Mouse (Mus musculus) heart, postnatal 4 days (tissue): ENCODE data around the gene Hoxb5. TPM values are rescaled to one million over a fixed set of nuclear protein-coding genes. Genes with fewer than 3 reads are reported as not detected.

Source experiments
- DNase-seq: peaks from one replicate; pipeline ENCODE4 v3.0.0; 2021
- total RNA-seq, 2 experiments: library from RNA; stranded (reverse); gene quantifications; 2 replicates each; pipeline ENCODE4 v1.2.3; 2021

Hoxb5 gene
- total RNA-seq, 2 experiments from 2014 or later: 0.32 TPM; not detected in 1

DNA sequence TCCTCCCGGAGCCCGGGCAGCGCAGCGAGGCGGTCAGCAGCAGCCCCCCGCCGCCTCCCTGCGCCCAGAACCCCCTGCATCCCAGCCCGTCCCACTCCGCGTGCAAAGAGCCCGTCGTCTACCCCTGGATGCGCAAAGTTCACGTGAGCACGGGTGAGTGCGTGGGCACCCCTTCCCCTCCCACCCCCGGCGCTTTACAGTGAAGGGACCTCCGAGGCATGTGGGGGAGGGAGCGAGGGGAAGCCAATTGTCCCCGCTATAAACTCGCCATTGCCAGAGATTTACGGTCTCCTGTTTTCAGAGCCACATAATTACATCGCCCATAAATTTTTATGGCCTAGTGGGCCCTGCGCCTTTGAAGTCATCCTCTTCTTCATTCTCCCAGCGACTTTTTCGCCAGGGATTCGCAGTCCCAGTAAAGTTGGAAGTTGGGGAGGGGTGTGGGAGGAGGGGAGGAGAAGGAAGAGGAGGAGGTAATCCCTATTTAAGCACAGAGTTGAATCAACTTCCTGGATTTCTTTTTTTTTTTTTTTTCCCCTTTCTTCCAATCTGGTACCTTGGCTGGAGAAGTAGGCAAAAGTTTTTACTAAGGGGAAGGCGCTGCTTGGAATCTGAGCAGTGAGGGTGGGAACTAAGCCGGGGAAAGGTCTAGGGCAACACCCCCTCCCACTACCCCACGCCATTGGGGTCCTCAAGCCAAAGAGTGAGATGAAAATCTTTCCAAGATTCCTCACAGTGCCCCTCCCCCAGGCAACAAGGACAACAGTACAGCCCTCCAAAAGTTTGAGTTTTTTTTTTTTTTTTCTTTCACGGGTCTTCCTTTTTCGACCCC is 16.2 kb downstream of the Hoxb5 start:
- DNase-seq: no peak

DNA sequence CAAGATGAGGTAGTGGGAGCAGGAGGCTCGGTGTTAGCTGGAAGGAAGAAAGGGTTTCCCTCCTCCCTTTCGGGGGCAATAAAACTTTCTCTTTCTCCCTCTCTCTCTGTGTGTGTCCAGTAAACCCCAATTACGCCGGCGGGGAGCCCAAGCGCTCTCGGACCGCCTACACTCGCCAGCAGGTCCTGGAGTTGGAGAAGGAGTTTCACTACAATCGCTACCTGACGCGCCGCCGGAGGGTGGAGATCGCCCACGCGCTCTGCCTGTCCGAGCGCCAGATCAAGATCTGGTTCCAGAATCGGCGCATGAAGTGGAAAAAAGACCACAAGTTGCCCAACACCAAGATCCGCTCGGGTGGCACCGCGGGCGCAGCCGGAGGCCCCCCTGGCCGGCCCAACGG is 16.8 kb downstream of the Hoxb5 start:
- no peak for DNase-seq

DNA sequence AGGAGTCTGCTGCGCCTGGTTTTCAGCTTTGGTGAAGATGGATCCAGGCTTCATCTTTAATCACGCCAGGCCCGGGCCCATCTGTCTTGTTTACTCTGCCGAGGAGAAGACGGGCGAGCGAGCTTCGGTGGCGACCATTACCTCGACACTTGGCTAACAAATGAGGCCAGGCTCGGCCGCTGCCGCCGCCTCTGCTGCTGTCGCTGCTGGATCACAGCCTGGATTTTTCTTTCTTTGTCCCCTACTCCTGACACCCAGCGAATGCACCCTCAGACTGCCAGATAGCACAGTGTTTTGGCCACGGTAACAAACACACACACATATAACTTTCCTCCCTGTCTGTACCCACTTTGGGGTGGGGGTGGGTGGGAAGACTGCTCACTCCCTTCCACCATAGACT is 17.6 kb downstream of the Hoxb5 start:
- no peak for DNase-seq

DNA sequence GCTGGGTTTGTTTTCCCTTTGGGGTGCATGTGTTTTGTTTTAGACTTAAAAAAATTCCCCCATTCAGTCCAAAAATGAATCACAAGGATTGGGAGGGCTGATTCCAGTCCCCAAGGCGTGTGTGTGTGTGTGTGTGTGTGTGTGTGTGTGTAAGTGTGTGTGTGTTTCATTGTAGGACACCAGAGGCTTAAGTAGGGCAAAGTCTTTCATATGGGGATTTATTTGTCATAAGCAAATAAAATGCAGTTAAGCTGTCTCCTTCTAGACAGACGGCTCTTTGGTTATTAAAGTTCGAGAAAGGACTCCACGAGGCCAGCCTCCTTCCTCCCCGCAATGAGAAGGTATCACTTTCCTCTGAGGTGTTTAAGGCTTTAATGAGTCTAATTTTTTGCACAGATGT is 18.7 kb downstream of the Hoxb5 start:
- DNase-seq: no peak

DNA sequence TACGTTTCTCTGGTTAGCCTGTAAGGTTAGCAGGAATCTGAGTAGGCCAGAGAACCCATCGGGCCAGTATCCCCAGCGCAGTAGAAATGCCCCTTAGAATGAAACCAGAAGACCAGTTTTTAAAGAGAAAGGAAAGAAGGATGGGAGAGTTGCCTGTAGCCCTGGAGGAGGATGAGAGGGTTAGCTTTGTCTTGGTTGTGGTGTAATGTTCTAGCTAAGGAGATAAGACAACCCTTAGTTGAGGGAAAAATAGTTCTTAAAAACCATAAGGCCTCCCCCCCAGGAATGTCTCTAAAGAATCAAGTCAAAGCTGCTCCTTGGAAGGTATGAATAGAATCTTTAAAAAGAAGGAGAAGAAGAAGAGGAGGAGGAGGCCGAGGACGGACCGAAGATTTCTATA is 19.6 kb downstream of the Hoxb5 start:
- DNase-seq: no peak

DNA sequence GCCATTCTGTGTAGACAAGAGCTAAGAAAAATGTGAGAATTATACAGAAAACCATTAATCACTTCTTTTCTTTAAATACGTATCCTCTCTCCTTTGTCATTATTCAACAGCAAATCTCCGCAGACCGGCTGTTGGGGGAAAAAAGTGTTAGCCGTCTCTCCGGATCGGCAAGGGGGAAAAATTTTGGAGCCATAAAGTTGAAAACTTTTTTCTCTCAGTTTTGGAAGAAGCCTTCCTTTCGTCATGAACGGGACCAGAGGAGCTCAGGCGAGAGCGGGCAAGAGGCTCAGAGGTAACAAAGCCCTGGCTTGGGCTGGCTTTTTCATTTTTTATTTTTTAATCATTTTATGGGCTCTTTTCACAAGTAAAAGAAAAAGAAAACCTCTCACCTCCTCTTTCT is 20.0 kb downstream of the Hoxb5 start, which contains the start of gene Hoxb3:
Gene Hoxb3 (plus strand): TSS at position 173 of the 400 bp plus-strand sequence.
- DNase-seq: no peak

DNA sequence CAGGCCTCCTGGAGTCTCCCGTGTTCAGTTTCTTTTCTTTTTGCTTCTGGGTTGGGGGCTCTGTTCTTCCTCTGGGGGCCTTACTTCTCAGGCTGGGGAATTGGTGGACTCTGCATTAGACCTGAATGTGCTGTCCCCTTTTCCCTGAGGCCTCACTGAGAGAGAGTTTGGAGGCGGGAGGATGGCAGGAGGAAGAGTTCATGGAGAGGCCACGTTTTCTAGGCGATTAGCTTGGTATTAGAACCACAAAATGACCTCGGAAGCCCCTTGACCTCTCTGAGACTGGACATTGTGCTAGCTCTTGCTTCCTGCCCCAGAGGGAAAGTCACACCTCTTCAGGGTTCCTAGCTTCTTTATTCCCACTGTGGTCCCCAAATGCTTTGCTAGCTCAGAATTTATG is 21.0 kb downstream of the Hoxb5 start:
- DNase-seq: no peak

DNA sequence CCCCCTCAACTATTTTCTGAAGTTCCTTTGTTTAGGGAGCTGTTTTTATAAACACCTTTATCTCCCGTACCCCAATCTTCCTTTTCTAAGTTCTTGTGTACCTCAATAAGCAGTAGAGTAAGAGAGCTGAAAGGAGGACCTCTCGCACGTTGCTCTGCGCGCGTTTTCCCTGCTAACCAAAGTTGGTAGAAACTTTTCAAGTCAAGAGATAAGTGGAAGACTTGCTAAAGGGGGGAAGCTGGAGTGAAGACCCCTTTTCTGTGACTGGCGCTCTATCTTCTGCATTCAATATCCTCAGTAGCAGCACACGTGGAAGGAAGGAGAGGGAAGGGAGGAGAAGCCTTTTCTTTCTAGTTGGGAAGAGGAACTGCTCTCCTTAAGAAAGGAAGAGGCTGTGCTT is 21.8 kb downstream of the Hoxb5 start:
- no peak for DNase-seq

DNA sequence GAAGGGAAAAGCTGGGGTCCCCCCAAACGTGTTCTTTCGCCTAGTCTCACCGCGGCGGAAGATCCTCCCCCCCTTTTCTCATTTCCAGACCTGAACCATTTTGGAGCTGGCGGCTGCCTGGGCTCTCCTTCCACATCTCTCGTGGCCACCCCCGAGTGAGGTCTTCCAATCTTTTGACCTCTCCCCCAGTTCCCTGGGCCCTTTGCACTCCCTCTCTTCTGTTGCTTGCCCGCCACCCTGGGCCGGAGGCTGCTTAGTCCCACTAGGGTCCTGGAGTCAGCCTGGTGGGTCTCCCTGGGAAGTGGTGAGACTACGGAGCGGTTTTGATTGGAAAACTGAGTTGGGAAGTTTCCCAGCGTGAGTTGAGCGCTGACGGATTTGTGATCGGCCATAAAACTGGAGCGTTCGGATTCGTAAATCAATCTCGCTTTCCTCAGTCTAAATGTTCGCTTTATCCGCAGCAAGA is 22.6 kb downstream of the Hoxb5 start:
- no peak for DNase-seq

DNA sequence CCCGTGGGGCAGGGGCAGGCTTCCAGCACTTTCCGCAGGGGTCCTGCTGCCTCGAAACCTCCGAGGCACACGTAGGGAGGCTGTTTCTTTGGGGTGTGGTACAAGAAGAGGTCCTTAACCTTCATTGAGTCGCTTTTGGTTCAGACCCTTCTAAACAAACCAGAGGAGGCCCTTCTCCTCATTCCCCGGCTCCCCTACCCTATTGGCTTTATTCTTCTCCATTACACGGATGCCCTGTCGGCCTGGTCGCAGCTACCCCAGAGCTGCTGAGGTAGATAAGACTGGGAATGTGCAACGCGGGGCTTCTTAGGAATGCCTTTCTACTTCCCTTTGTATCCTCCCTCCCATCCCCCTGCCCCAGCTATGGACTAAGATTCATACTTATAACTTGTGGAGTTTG is 23.6 kb downstream of the Hoxb5 start:
- no peak for DNase-seq

DNA sequence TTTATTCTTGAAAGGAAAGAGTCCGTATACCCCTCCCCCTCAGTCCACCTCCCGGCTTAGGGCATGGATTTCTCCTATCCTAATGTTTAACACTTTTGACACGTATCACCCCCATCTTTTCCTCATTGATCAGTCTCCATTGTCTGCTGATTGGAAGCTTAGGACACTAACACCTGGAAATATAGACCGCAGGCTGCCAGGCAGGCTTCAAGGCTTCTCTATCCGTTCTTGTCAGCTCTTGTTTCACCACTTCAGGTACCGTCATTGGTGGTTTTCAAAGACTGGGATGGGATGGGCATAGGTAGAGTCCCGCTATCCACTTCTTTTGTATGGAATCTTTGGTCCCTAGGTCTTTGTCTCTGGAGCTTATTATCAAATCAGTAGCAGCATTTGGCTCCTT is 24.0 kb downstream of the Hoxb5 start:
- no peak for DNase-seq

DNA sequence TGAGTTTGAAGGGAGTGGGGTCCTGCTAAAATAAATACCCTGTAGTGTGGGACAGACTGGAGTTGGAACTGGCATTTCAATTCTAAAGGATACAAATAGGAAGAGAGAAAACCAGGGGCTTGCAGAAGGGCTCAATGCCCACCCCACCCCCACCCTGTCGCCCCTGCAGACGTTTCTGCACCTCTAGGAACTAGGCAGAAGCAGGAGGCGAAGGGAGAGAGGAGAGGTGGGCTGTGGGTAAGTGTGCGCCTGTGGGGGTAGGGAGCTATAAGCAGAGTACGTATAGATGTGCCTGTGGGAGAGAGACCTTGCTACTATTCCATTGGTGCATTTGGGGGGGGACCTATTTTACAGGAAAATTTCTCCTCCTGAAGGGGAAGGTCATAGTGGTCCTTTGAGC is 24.6 kb downstream of the Hoxb5 start:
- no peak for DNase-seq

DNA sequence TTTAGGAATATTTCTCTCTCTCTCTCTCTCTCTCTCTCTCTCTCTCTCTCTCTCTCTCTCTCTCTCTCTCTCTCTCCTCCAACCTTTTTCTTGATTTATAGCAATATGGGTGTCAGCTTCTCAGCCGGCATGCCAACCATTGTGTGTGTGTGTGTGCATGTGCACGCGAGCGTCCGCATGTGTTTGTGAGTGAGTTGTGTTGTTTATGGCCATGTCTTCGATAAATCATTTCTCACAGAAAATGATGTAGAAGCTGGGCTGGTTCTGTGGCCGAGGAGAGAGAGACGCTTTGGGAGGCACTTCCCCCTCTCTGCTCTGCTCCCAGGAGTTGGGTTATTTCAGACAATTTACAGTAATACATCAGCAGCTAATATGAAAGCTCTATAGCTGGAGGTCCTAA is 25.5 kb downstream of the Hoxb5 start:
- no peak for DNase-seq

DNA sequence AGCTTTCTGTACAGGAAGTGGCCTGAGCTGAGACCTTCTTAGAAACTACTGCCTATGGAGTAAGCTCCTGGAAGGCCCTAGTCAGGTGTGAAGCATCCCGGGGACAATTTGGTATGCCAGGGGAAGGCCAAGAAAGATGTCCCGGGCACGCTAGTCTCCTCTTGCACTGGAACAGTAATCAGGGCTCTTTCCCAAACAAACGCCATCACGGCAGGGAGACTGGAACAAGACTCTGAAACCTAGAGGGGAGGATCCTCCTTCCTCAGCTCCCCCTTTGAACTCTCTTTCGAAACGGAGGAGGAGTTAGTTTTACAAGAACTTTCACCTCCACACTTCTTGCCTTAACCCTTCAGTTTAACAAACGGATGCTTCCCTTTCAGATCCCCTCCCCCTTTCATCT is 29.0 kb downstream of the Hoxb5 start:
- no peak for DNase-seq

DNA sequence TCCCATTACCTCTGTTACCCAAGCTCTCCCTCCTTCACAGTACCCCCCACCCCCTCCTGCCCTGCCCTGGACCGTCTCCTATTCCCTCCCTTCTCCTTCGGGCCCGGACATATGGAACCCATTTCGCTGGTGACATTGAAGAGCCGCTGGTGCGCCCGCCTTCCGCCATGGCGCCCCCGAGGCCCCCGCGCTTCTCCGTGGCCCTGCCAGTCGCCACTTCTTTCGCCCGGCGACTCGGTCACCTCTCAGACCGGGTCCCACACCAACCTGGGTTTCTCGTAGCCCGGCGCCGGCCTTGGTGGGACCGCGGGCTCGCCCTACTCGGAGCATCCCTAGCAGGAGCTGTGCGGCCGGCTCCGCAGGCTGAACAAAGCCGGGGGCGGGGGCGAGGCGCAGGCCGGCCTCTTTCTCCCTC is 29.5 kb downstream of the Hoxb5 start:
- no peak for DNase-seq

DNA sequence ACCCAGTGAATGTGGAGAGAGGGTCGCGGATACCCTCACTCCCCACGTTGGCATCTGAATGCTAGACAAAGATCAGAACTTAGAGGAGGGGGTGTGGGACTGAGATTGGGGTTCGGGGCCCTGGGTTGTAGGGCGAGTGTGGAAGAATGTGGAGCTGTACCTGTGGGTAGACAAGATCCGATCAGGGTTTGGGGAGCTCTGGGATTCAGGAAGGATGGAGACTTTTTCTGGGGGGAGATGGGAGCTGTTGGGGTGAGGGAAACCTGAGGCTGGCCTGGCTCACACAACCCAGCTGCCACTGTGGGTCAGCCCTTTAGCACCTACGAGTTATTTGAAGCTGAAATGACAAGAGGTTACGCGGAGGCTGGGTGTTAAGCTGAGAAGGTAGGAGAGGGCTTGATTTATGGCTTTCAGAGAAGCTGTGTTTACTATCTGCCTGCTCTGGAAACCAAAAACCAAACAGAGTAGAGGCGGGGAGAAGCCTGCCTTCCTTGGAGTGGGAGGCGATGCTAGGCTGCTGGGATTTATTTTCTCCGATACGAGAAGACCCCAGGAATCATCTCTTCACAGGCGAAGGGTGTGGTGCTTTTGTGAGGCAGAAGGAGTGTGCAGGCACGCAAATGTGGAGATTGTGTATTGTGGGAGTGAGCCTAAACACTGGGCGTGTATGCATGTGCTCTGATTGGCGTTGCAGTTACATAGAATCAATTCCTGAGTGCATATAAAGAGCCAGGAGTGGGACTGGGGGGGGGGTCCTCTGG is 30.3 kb downstream of the Hoxb5 start:
- DNase-seq: no peak

DNA sequence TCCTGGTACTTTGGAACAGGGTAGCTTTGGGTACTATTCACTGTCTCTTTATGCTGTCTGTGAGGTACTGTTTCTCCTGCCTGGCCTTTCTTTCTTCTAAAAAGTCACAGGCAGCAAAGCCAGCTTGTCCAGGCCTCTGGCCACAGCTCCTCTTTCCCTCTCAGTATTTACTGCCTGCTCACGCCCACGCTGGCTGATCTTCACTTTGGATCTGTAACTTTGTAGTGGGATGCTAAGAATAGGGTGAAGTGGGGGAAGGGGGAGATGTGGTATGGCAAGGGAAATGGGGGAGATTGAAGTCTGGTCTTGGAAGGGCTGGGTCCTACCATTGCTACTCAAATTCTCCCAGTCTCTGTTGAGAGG is 30.8 kb downstream of the Hoxb5 start:
- no peak for DNase-seq

DNA sequence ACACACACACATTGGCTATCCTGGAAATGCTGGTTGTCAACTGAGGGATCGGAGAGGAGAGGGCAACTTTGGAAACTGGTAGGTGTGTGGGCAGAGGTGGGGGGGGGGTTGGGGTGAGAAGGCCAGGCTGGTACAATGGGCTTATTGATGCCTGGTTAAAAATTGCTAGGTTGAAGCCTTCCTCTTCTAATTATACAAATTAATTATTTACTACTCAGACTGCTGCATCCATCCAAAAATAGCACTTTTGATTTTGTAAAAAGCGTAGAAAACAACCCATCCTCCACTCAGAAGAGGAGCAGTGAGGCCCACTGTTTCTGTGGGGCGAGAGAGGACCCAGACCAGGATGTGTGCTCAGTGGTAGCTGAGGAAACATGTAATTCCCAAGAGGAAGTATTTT is 31.9 kb downstream of the Hoxb5 start:
- no peak for DNase-seq

DNA sequence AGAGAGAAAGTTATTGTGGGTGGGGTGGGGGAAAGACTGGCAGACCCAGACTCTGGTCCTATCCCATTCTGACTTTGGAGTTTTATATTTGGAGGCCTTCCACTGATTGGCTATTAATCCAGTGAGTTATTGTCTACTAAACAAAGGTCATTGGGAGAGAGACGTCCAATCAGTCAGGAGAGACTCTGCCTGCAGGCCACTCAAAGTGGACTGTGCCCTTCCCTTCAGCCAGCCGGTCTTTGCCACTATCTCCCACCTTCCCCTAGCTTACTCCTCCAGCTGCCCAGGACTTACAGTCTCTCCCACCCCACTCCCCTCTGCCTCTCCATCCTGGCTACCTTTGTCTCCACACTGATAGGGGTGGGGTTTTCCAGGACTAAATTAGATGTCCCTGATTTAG is 33.5 kb downstream of the Hoxb5 start:
- DNase-seq: no peak

DNA sequence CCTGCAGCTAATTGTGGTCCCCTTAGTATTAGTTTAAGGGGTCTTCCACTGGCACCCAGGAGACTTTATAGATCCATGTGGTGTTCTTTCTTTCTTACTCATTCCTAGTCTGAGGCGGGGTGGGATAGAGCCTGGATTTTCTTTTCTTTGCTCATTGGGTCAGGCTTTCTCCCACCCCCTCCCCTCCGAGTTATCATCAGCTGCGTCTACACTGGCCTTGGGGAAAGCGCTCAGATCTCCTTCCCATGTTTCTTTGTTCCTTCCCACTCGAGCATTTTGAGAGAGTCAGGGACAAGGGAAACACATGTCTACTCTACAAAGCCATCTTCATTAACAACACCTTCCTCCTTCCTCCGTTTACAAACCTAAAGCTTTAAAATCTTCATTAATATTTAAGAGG is 33.9 kb downstream of the Hoxb5 start:
- no peak for DNase-seq

DNA sequence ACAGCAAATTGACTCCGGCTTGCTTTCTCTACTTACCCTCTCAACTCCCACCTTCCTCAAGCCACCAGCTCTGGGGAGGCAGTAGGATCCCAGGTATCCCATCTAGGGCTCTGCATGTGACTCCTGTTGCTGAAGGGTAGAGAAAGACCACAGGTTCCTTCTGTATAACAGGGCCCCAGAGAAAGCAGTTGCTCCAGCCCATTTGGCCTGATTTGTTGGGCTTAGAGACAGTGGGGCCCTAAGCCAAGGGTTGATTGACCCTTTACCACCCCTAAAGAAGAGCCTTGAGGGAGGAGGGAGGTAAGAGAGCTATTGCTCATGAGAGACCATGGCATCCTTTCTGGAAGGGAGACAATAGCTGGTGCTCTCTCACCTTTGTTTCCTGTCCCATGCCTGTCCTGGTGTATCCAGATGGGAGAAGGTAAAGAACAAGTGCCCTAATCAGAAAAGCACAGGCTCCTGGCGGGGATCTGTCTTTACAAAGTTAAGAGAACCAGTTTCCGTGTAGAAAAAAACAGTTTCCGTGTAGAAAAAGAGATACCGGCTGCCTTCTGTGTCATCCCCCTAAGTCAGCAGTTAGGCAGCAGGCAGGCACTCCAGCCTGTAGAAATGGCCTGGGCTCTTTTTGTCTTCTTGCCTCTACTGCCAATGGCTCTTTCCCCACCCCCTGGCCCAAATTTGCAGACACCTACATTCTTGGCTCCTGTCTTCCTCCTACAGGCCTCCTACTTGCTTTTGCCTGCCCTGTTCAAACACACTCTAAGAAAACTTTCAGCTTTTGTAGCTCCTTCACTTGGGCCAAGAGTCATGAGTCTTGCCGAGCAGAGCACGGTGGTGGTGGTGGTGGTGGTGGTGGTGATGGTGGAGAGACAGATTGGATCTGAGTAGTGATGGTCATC is 36.1 kb downstream of the Hoxb5 start:
- DNase-seq: no peak

DNA sequence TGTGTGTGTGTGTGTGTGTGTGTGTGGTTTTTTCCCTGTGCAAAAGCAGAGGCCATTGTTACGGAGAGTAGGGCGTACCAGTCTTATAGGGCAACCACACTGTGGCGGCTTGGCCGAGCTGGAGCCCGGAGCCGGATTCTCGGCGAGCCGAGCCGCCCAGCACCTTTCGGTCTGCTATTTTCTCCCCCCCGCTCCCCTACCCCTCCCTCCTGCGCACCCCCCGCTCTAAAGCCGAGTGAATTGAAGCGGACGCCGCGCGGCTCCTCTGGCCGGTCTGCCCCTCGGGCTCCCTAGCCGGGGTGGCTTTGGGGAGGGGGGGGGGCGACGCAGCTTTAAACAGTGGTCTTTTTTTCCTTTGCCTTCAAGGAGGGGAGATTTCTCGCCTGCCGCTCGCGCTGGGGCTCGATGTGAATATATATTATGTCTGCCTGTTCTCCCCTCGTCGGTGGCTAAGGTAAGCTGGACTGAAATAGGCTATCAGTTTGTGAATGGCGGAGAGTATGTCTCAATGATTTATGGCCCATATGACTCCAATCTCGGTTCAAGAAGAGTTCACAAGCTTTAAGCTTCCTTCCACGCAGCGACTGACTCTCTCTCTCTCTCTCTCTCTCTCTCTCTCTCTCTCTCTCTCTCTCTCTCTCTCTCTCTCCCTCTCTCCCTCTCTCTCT is 37.7 kb downstream of the Hoxb5 start:
- DNase-seq: no peak
